Mouse (Mus musculus) induced T-regulatory cell, adult 2 months (primary cell): Measurements from ENCODE around the gene Ssbp4.
A peak's percentile ranks its signal among the peaks of the same experiment; 100 is the strongest.

Source experiments
- DNase-seq: peaks from one replicate; pipeline ENCODE4 v3.0.0-alpha.2; 2012; ENCODE audit warnings: low read depth

Gene Ssbp4

DNA sequence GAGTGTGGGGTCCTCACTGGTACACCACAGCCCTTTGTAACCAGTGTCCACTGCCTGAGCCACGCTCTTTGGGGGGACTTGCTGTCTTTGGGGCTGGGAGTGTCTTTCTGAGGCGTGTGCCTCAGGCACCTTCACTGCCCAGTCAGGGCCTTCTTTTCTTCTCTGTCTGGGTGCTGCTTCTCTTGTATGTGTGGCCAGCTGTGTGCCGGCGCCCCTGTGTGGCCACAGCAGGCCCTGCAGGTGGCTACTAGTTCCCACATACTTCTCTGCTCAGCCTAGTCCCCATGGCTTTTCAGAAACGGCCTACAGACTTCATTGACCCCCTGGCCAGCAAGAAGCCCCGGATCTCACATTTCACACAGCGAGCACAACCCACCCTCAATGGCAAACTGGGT, 23.4 kb downstream of the Ssbp4 start:
- DNase-seq: peak; percentile 58

DNA sequence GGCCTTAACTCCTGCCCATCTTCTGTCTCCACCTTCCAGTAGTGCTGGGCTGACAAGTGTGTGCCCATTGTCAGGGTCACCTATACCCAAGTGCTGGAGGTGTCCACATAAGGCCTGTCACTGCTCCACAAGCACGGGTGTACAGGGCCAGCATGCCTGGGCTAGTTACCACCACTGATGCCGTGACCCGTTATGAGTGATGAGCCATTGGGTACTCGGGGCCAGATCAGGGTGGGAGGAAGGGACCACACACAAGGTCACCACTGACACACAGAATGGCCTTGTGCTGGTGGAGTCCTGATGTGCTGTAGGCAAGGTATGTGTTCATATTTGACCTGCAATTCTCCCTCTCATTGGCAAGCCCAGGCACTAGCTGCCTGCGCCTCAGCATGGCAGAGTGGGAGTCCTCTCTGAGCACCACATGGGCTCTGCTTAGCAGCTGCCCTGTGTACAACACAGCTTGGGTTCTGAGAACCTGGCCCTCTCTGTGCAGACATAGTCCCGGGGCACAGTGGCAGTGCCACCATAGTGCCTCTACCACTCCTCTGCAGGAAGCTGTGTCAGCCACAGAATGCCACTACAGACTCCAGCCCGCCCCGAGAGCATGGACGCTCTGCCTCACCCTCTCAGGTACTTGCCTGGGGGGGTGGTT, 23.9 kb downstream of the Ssbp4 start:
- no peak for DNase-seq

DNA sequence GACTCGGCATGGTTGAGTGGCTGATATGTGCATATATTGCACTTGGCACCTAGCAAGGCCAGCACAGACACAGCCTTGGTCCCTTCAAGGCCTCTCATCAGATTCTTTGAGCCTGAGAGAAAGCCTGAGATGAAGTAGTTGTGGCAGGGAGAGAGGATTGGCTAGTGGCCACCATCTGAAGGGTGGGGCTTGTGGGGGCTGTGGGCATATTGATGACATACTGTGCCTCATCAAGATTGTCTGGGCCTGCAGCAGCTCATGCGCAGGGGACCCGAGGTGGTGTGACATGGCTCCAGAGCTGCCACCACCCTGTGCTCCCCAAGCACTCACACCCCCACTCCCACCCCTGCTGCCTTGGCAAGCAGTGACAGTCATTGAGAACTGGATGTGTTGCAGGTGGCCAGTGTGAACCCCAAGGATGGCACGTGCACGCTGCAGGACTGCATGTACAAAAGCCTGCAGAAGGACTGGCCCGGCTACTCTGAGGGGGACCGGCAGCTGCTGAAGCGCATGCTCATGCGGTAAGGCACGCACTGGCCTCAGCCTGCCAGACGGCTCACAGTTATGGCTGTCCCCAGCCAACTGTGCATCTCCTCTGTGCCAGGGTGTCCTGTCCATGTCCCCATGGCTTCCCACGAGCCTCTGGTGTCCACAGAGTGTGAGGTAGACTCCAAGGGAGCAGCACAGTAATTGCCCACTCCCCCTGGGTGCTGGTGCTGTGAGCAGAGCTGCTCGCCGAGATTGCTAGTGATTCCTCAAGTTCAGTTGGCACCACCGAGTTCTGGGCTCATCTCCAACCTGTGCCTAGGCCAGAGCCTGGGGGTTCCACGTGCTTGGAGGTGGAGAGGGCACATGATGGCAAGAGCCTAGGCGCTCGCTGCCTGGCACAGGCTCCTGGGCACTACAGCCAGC, 24.9 kb downstream of the Ssbp4 start:
- no peak for DNase-seq

DNA sequence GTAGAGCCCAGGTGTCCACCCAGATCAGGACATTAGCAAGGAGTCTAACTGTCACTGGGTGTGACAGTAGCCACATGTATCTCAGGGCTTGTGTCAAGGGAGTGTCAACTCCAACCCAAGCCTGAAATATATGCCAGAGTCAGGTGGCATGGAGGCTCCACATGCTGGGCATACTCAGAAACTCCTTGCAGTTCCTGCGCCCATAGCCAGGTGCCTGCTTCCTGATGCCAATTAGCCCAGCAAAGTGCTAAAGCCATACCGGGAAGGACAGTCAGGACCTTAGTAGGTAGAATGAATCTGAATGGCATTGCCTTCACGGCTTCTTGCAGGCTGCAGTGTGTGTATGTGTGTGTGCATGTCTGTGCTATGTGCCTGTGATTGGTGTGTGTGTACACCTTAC, 31.5 kb downstream of the Ssbp4 start:
- DNase-seq: no peak

DNA sequence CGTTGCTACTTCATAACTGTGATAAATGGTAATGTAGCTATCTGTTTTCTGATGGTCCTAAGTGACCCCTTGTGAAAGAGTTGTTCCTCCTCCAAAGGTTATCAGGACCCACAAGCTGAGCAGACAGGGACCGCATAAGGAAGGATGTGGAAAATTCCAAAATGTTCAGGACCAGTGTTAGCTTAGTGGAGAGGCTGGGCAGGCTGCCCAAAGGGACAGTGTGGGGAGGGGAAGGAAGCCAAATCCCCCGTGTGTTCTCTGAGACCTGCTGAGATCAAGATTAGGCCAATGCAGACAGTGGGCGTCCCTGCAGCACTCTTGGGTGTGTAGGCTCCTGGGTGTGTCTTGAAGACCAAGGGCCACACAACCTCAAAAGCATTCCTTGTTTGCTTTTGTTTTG, 33.8 kb downstream of the Ssbp4 start:
- no peak for DNase-seq

DNA sequence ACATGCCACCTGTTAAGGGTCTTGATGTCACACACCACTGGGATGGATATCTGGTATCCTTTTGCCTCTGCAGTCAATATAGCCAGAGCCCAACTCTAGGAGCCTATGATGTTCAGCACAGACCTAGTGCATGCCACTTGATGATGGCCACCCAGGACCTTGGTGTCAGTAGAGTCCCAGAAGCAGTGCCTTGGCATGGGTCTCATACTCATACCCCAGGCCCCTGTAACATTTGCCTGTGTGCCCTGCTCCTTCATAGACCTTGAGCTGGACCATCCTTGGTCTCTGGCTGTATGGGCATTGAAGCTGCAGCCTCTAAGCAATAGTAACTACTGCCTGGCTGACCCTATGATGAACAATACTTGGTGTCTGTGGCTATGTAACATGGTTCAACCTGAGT, 34.4 kb downstream of the Ssbp4 start:
- no peak for DNase-seq

GRCm38 (mm10) chr8:70570990-70571389, 37.7 kb downstream of the Ssbp4 start:
- no peak for DNase-seq

DNA sequence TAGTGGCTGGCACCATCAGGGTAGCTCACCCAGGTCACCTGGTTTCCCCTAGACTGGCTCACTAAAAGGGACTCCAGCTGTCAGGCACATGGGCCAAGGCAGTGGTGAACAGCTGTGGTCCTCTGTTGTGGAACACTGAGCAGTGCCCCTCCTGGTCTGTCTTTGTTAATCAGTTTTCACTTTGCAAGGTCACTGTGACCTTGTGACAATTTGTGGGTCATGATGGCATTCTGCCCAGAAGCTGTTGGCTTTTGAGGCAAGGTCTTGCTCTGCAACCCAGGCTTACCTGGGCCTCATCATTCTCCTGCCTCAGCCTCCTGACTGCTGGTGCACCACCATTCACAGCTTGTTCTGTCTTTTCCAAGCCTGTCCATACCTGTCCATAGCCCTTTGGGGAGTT, 38.3 kb downstream of the Ssbp4 start:
- no peak for DNase-seq

- no peak for DNase-seq
Measured at GRCm38 (mm10) chr8:70565561-70565960, 43.1 kb downstream of the Ssbp4 start.

DNA sequence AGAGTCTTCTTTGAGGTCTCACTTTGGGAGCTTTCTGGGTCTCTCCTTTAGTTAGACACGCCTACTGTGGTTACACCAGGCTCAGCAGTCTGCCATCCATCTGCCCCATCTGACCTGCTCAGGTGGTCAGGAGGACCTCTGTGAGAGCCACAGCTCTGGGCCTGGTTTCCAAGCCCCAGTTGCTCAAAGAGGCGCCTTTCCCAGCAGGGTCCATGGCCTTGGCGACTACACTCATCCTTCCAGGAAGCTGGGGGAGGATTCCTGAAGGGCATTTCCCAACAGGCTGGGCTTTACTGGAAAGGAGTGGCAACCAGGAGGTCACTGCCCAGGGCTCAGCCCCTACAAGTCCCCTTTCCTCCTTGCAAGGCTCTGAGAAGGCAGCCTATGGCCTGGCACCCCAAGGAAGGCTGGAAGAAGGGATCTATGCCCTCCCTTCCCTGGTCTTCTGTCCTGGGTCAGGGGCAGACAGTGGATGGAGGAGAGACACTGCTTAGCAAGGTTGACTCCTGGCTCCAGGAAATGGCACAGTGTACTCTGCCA, 43.9 kb downstream of the Ssbp4 start:
- no peak for DNase-seq

GRCm38 (mm10) chr8:70563763-70564387, 44.8 kb downstream of the Ssbp4 start:
- no peak for DNase-seq

GRCm38 (mm10) chr8:70562802-70563201, 45.9 kb downstream of the Ssbp4 start:
- no peak for DNase-seq

GRCm38 (mm10) chr8:70561809-70562535, 46.7 kb downstream of the Ssbp4 start:
- DNase-seq: no peak

DNA sequence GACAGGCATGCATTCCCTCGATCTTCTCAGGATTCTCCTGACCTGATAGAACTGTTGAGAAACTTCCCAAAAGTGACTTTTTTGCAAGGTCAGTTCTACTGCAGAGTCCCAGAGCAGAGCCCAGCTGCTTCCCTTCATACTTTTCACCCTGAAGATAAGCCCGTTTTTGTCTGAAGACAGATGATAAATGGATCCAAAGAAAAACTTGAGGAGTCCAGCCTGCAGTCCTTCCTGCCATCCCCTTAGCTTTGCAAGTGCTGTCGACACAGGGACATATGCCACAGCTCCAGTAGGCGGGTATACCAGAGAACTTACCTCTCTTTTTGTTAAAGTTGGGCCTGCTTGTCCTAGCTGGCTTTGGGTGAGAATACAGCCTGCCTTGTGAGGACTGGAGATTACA, 47.3 kb downstream of the Ssbp4 start:
- no peak for DNase-seq

DNA sequence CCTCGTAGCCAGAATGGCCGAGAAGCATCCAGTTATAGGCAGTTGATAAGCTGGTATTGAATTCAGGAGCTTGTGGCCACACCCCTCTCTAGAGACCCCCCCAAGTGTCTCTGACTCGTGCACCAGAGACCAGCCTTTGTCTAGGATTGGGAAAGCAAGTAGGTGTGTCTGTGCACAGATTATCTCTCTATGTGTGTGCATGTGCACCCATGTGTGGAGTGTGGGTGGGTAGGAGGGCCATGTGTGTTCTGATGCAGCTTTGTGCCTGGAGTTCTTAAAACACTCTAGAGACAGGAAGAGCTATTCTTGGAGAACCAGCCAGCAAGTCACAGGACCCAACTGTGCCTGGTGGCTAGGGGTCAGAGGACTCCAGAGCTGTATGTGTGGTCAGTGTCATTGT, 48.1 kb downstream of the Ssbp4 start:
- no peak for DNase-seq

DNA sequence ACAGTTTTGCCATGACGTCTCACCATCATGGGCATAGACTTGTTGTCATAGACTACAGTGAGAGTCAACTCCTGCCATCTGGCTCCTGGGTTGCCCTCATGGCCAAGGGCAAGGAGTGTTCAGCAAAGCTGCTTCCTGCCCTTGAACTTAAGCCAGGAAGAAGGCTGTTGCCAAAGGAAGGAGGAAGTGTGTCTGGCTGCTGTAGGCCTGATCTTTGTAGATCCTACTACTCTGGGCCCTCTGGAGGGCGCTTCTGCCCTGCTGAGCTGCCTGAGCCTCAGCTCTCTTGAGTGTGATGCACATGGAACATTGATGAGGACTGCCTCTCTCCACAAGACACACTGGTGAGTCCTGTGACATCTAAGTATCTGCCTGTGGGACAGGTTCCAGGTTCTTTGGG, 48.6 kb downstream of the Ssbp4 start:
- no peak for DNase-seq

DNA sequence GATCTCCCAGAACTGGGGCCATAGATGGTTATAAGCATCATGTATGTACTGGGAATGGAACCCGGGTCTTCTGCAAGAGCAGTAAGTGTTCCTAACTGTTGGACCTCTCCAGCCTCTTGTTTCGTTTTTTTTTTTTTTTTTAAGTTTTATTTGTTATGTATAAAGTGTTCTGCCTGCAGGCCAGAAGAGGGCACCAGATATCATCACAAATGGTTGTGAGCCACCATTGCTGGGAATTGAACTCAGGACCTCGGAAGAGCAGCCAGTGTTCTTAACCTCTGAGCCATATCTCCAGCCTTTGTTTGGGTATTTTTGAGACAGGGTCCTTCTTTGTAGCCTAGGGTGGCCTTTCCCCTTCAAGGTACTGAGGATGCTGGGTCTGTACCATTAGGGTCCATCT, 49.7 kb downstream of the Ssbp4 start:
- peak; percentile 62 for DNase-seq

- DNase-seq: peak; percentile 76
Measured at GRCm38 (mm10) chr8:70558334-70558733, 50.3 kb downstream of the Ssbp4 start.

DNA sequence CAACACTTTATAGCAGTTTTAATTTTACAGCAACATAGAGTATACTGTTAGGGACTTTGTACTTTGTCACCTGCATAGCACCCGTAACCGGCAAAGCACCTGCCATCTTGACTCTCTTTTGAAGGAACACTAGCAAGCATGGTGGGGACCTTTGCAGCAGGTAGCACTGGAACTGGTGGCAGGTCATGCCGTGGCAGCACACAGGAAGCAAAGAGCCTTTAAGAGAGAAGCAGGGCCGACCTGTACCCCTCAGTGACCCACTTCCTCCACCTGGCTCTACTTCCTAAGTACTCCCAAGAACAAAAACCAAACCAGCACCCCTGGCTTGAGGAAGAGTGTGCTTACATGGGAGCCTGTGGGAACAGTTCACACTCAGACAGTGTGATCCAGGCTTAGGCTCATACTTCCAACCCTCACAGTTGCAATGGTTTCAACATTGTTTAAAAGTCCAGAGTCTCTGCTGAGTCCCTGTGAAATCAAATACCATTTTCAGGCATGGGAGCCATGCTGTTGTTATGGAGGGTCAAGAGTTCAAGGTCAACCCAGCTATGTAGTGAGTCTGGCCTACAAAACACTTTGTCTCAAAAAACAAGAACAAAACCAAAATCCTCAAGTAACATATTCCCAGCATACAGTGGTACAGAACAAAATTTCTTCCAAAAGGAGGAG, 53.5 kb downstream of the Ssbp4 start:
- DNase-seq: no peak

DNA sequence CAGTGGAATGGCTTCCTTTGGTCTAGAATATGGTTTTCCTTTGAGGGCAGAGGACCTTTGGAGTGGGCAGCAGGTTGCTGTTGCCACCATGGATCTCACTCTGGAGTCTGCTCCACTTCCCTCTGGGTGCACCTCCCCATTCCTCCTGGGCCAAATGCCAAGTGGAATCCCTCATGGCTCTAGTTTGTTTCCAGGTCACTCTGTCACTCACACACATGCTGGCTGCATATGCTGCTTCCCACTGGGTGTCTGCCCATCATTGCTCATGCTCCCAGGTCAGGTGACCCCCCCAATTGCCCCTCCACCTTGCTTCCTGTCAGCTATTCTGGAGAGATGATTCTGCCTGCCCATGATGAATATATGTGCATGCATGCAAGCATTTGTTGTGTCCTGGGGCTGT, 54.9 kb downstream of the Ssbp4 start:
- no peak for DNase-seq

- no peak for DNase-seq
Measured at GRCm38 (mm10) chr8:70552836-70553235, 55.8 kb downstream of the Ssbp4 start.
